Mouse (Mus musculus) G1E (cell line): ENCODE results near the gene Hs6st3. TPM values are rescaled to one million over a fixed set of nuclear protein-coding genes. Genes with fewer than 3 reads are reported as not detected.

Experiments used
- ATAC-seq: 2 replicates; pipeline ENCODE4 v1.8.0; 2016; ENCODE audit warnings: mild to moderate bottlenecking; ENCODE audit not compliant: insufficient number of reproducible peaks, poor library complexity, low FRiP score, severe bottlenecking; ENCODE audit errors: extremely low read depth
- DNase-seq: peaks from one replicate; pipeline ENCODE4 v3.0.0; 2012; ENCODE audit warnings: low spot score
- H3K27me3 ChIP-seq: 2 replicates; pipeline ENCODE4 v1.6.1; 2012; ENCODE audit warnings: mild to moderate bottlenecking, low read length, inconsistent platforms; ENCODE audit not compliant: insufficient read depth
- H3K36me3 ChIP-seq: replicated peaks from 2 replicates; pipeline ENCODE3; 2012; ENCODE audit warnings: mild to moderate bottlenecking, inconsistent platforms
- H3K4me1 ChIP-seq: 2 replicates; pipeline ENCODE4 v1.6.1; 2012; ENCODE audit warnings: low read depth, low read length, inconsistent platforms, mixed read lengths; ENCODE audit not compliant: insufficient read depth
- H3K4me3 ChIP-seq: 2 replicates; pipeline ENCODE4 v1.5.1; 2012; ENCODE audit warnings: low read depth, mild to moderate bottlenecking, inconsistent platforms, low read length, moderate library complexity, mixed read lengths
- H3K9me3 ChIP-seq: replicated peaks from 2 replicates; pipeline ENCODE4 v1.6.1; 2012; ENCODE audit warnings: inconsistent platforms
- CTCF ChIP-seq: IDR thresholded peaks from 2 replicates; pipeline ENCODE4 v1.5.1; 2012; ENCODE audit warnings: low read depth, low read length, inconsistent platforms, mixed read lengths
- GATA1 ChIP-seq: IDR thresholded peaks from 2 replicates; pipeline ENCODE4 v1.6.1; 2012; ENCODE audit warnings: borderline replicate concordance, low read length, inconsistent platforms, mixed read lengths
- GATA2 ChIP-seq: IDR thresholded peaks from 2 replicates; pipeline ENCODE4 v1.6.1; 2012; ENCODE audit warnings: low read depth, low read length, inconsistent platforms, borderline replicate concordance
- POLR2AphosphoS5 ChIP-seq: IDR thresholded peaks from 2 replicates; pipeline ENCODE4 v1.6.1; 2012; ENCODE audit warnings: low read depth, low read length, inconsistent platforms; ENCODE audit not compliant: insufficient replicate concordance
- TAL1 ChIP-seq: conservative IDR thresholded peaks from 2 replicates; pipeline ENCODE4 v1.6.1; 2012; ENCODE audit warnings: low read depth, low read length, inconsistent platforms, mixed read lengths
- polyA plus RNA-seq: library from polyadenylated mRNA; stranded (reverse); fragments of >175 nt; gene quantifications from 2 replicates; pipeline ENCODE4 v1.2.3, GENCODE M21; 2012
- total RNA-seq, 2 experiments: library from RNA; stranded (forward) in 1 of 2; stranded (reverse) in 1 of 2; fragments of 200-1000 nt in 1 of 2; fragments of >200 nt in 1 of 2; fragmentation: Nextera tagmentation in 1 of 2; gene quantifications; 2 replicates each; pipeline ENCODE4 v1.2.3; 2014 to 2017

The Hs6st3 gene
- total and polyA plus RNA-seq, 3 experiments = 0.11 TPM; not detected in 2

- DNase-seq (no peak), ATAC-seq (no peak)
- TF ChIP-seq CTCF (no peak), POLR2AphosphoS5 (no peak), TAL1 (no peak), GATA2 (no peak), GATA1 (no peak)
These were observed 168.3 kb downstream of the Hs6st3 start for GRCm38 (mm10) chr14:119306461-119306860.

GRCm38 (mm10) chr14:119318379-119318778 is 180.2 kb downstream of the Hs6st3 start:
- 0 out of 2 replicates have a peak, but pooled peaks cover 2% of the 10 kb centered on the region for H3K4me1 ChIP-seq
- ATAC-seq = no peak
- no peaks in the 10 kb centered on the region for H3K27me3 ChIP-seq
- H3K9me3 ChIP-seq = peaks cover 28% of the 10 kb centered on the region
- TF ChIP-seq GATA1 = no peak
- no peak for TF ChIP-seq GATA2
- no peak for TF ChIP-seq POLR2AphosphoS5
- TF ChIP-seq TAL1 = no peak
- no peak for TF ChIP-seq CTCF
- H3K36me3 ChIP-seq = no peaks in the 10 kb centered on the region
- DNase-seq = no peak
- H3K4me3 ChIP-seq = no peak overlapping the region

More at GRCm38 (mm10) chr14:119306461-119306860, 168.3 kb downstream of the Hs6st3 start:
- Histone ChIP-seq H3K9me3 (peaks cover 47% of the 10 kb centered on the region), H3K36me3 (no peaks in the 10 kb centered on the region), H3K4me3 (no peak overlapping the region), H3K27me3 (no peaks in the 10 kb centered on the region), H3K4me1 (no peaks in the 10 kb centered on the region)

GRCm38 (mm10) chr14:119347236-119347635 is 209.1 kb downstream of the Hs6st3 start:
- H3K9me3 ChIP-seq = peaks cover 41% of the 10 kb centered on the region
- TF ChIP-seq TAL1 = no peak
- no peak for TF ChIP-seq GATA1
- no peak for TF ChIP-seq GATA2
- no peak for TF ChIP-seq POLR2AphosphoS5
- TF ChIP-seq CTCF = no peak

GRCm38 (mm10) chr14:119361414-119361813 is 223.3 kb downstream of the Hs6st3 start:
- no peaks in the 10 kb centered on the region for H3K36me3 ChIP-seq
- no peak for TF ChIP-seq POLR2AphosphoS5
- TF ChIP-seq GATA1 = no peak
- TF ChIP-seq GATA2 = no peak
- TF ChIP-seq TAL1 = no peak
- no peak for TF ChIP-seq CTCF
- H3K27me3 ChIP-seq = no peaks in the 10 kb centered on the region
- H3K9me3 ChIP-seq = peaks cover 35% of the 10 kb centered on the region
- no peaks in the 10 kb centered on the region for H3K4me1 ChIP-seq
- no peak overlapping the region for H3K4me3 ChIP-seq
- no peak for DNase-seq
- ATAC-seq = no peak

More at GRCm38 (mm10) chr14:119347236-119347635, 209.1 kb downstream of the Hs6st3 start:
- no peaks in the 10 kb centered on the region for H3K27me3 ChIP-seq
- ATAC-seq (no peak), DNase-seq (no peak)
- no peaks in the 10 kb centered on the region for H3K36me3 ChIP-seq
- no peak overlapping the region for H3K4me3 ChIP-seq
- no peaks in the 10 kb centered on the region for H3K4me1 ChIP-seq

GRCm38 (mm10) chr14:119367866-119368425 is 229.8 kb downstream of the Hs6st3 start:
- TF ChIP-seq CTCF = no peak
- no peak for TF ChIP-seq GATA2
- no peak for TF ChIP-seq GATA1
- no peak for TF ChIP-seq TAL1
- TF ChIP-seq POLR2AphosphoS5 = no peak
- H3K36me3 ChIP-seq = no peaks in the 10 kb centered on the region
- no peaks in the 10 kb centered on the region for H3K27me3 ChIP-seq
- ATAC-seq (no peak), DNase-seq (no peak)
- H3K4me1 ChIP-seq = no peaks in the 10 kb centered on the region
- peaks cover 30% of the 10 kb centered on the region for H3K9me3 ChIP-seq
- no peak overlapping the region for H3K4me3 ChIP-seq

- DNase-seq (no peak), ATAC-seq (no peak)
- TF ChIP-seq GATA1 (no peak), TAL1 (no peak), POLR2AphosphoS5 (no peak), CTCF (no peak), GATA2 (no peak)
- Histone ChIP-seq H3K36me3 (no peaks in the 10 kb centered on the region), H3K4me1 (no peaks in the 10 kb centered on the region), H3K27me3 (no peaks in the 10 kb centered on the region), H3K4me3 (no peak overlapping the region), H3K9me3 (peaks cover 33% of the 10 kb centered on the region)
These were observed 231.1 kb downstream of the Hs6st3 start for GRCm38 (mm10) chr14:119369274-119369673.

- ATAC-seq (no peak), DNase-seq (no peak)
- Histone ChIP-seq H3K9me3 (peaks cover 30% of the 10 kb centered on the region), H3K4me3 (no peak overlapping the region), H3K27me3 (no peaks in the 10 kb centered on the region), H3K4me1 (no peaks in the 10 kb centered on the region), H3K36me3 (no peaks in the 10 kb centered on the region)
- TF ChIP-seq TAL1 (no peak), GATA1 (no peak), GATA2 (no peak), CTCF (no peak), POLR2AphosphoS5 (no peak)
These were observed 231.9 kb downstream of the Hs6st3 start for GRCm38 (mm10) chr14:119370013-119370412.
